Mouse (Mus musculus) kidney, embryonic 14.5 days (tissue): ENCODE results near the gene Ror1. TPM values are rescaled to one million over a fixed set of nuclear protein-coding genes. Genes with fewer than 3 reads are reported as not detected.

Experiments used
- ATAC-seq: fragments of 200-750 bp; cut with Nextera tagmentation; 2 replicates; pipeline ENCODE4 v1.8.0; 2017; ENCODE audit warnings: moderate number of reproducible peaks, mild to moderate bottlenecking, moderate TSS enrichment, moderate library complexity; ENCODE audit not compliant: low FRiP score, low TSS enrichment
- H3K27ac ChIP-seq: fragments of 300-500 bp; sonication (generic); 2 replicates; pipeline ENCODE4 v1.5.1; 2014; ENCODE audit warnings: low read depth, mild to moderate bottlenecking, low read length, moderate library complexity, mixed read lengths
- H3K27me3 ChIP-seq: fragments of 300-500 bp; sonication (generic); 2 replicates; pipeline ENCODE4 v1.6.1; 2014; ENCODE audit warnings: mild to moderate bottlenecking, low read length; ENCODE audit not compliant: control insufficient read depth, insufficient read depth
- H3K36me3 ChIP-seq: fragments of 300-500 bp; sonication (generic); 2 replicates; pipeline ENCODE4 v1.6.1; 2014; ENCODE audit warnings: low read length, mixed read lengths; ENCODE audit not compliant: control insufficient read depth, insufficient read depth
- H3K4me1 ChIP-seq: fragments of 300-500 bp; sonication (generic); 2 replicates; pipeline ENCODE4 v1.6.1; 2014; ENCODE audit warnings: low read length, mixed read lengths; ENCODE audit not compliant: control insufficient read depth, insufficient read depth
- H3K4me2 ChIP-seq: fragments of 300-500 bp; sonication (generic); replicated peaks from 2 replicates; pipeline ENCODE4 v1.6.1; 2014; ENCODE audit warnings: low read depth, mild to moderate bottlenecking, low read length
- H3K4me3 ChIP-seq: fragments of 300-500 bp; sonication (generic); 2 replicates; pipeline ENCODE4 v1.5.1; 2014; ENCODE audit warnings: mild to moderate bottlenecking, low read length
- H3K9ac ChIP-seq: fragments of 300-500 bp; sonication (generic); 2 replicates; pipeline ENCODE4 v1.6.1; 2014; ENCODE audit warnings: low read depth, mild to moderate bottlenecking, low read length, moderate library complexity
- H3K9me3 ChIP-seq: fragments of 300-500 bp; sonication (generic); 2 replicates; pipeline ENCODE4 v1.6.1; 2016; ENCODE audit warnings: low read length; ENCODE audit not compliant: control insufficient read depth
- WGBS: fragments of 180-500 bp; shearing (Covaris S2); extraction: QIAGEN DNeasy Blood & Tissue Kit; methylation state at CpG from one replicate; pipeline ENCODE4 v1.1.7; 2014; 5-methylcytosine and 5-hydroxymethylcytosine counted together
- polyA plus RNA-seq: library from polyadenylated mRNA; unstranded; fragments of >200 nt; fragmentation: Nextera tagmentation; extraction: Ambion mirVana; gene quantifications from 2 replicates; pipeline ENCODE4 v1.2.1, GENCODE M21; 2014

Ror1 gene
- polyA plus RNA-seq, 1 experiment from 2014 or later, result 12.8 TPM

DNA sequence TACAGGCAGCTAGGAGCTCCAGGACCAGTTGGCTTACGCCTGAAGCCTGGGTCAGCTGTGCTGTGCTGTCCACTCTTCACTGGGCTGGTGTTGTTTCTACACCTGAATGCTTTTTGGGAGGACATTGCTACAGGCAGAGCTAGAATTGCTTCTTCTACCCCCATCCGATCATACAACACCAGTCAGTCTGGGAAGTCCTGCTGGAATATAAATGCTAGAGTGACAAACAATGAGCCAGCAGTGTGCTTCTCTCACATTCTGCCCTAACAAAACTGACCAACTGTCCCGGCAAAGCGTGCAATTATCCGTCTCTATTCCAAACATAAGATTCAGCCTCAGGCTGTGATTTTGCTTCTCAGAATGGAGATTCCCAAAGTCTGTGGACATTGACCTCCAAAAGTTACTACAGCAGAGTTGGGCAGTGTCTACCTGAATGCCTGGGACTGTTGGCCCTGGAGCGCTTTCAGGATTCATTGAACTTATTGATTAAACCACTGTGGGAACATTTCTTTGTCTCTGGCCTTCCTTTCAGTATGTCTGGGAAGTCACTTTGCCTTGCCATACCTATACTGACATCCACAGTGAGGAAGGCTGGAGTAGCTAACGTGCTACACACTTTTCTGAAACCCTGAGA lies 274.1 kb downstream of the Ror1 start:
- no peak overlapping the region for H3K4me3 ChIP-seq
- H3K4me2 ChIP-seq, result no peak overlapping the region
- H3K4me1 ChIP-seq, result no peaks in the 10 kb centered on the region
- 90% methylated on average over 7 of the region's 7 CpGs for whole genome bisulfite sequencing
- no peaks in the 10 kb centered on the region for H3K27me3 ChIP-seq
- H3K9ac ChIP-seq, result no peak overlapping the region
- no peak overlapping the region for H3K27ac ChIP-seq
- H3K36me3 ChIP-seq, result no peaks in the 10 kb centered on the region
- H3K9me3 ChIP-seq, result no peaks in the 10 kb centered on the region
- ATAC-seq, result no peak

GRCm38 (mm10) chr4:100372806-100373205 lies 277.2 kb downstream of the Ror1 start:
- H3K4me2 ChIP-seq, result no peak overlapping the region
- no peaks in the 10 kb centered on the region for H3K4me1 ChIP-seq
- no peak overlapping the region for H3K9ac ChIP-seq
- H3K9me3 ChIP-seq, result no peaks in the 10 kb centered on the region
- no peaks in the 10 kb centered on the region for H3K36me3 ChIP-seq
- no peak for ATAC-seq
- no peaks in the 10 kb centered on the region for H3K27me3 ChIP-seq
- WGBS, result 66% methylated on average over 11 of the region's 11 CpGs
- H3K27ac ChIP-seq, result no peak overlapping the region
- H3K4me3 ChIP-seq, result no peak overlapping the region

- Histone ChIP-seq H3K27me3 (no peaks in the 10 kb centered on the region), H3K27ac (no peak overlapping the region), H3K4me1 (no peaks in the 10 kb centered on the region), H3K36me3 (no peaks in the 10 kb centered on the region), H3K4me3 (no peak overlapping the region), H3K4me2 (no peak overlapping the region), H3K9ac (no peak overlapping the region), H3K9me3 (no peaks in the 10 kb centered on the region)
- no peak for ATAC-seq
- WGBS, result 72% methylated on average over 4 of the region's 4 CpGs
These were observed 278.2 kb downstream of the Ror1 start for GRCm38 (mm10) chr4:100373780-100374179.

- H3K4me1 ChIP-seq, result no peaks in the 10 kb centered on the region
These were observed 279.7 kb downstream of the Ror1 start for GRCm38 (mm10) chr4:100375286-100375685.

GRCm38 (mm10) chr4:100376163-100376562 lies 280.6 kb downstream of the Ror1 start:
- no peaks in the 10 kb centered on the region for H3K4me1 ChIP-seq

More at GRCm38 (mm10) chr4:100375286-100375685, 279.7 kb downstream of the Ror1 start:
- Histone ChIP-seq H3K36me3 (no peaks in the 10 kb centered on the region), H3K4me2 (no peak overlapping the region), H3K9me3 (no peaks in the 10 kb centered on the region), H3K27me3 (no peaks in the 10 kb centered on the region), H3K27ac (no peak overlapping the region), H3K4me3 (no peak overlapping the region), H3K9ac (no peak overlapping the region)
- ATAC-seq, result no peak
- WGBS, result 95% methylated on average over 5 of the region's 5 CpGs

DNA sequence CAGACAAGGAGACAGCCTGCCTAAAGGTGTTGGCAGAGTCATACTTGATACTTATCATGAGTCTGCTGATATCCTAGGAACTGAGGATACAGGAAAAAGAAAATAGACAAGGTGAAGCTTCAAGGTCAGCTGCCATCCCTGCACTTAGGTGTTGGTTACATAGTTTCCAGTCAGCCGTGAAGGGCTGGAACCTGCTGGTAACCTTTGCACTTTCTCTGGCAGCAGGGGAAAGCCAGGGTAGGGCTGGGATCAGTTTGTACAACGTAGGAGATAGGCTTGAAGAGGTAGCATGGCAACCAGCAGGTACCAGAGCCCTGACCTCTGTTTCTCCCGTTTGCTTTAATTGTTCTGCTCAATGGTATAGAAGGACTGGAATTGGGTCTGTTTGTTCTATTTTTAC lies 281.6 kb downstream of the Ror1 start:
- 51% methylated on average over 3 of the region's 3 CpGs for WGBS
- Histone ChIP-seq H3K27ac (no peak overlapping the region), H3K4me3 (no peak overlapping the region), H3K36me3 (no peaks in the 10 kb centered on the region), H3K9ac (no peak overlapping the region), H3K4me2 (no peak overlapping the region), H3K9me3 (no peaks in the 10 kb centered on the region), H3K4me1 (no peaks in the 10 kb centered on the region), H3K27me3 (no peaks in the 10 kb centered on the region)
- peak; percentile 39; the same call in 1 of the 2 replicates for ATAC-seq

More at GRCm38 (mm10) chr4:100376163-100376562, 280.6 kb downstream of the Ror1 start:
- H3K36me3 ChIP-seq, result no peaks in the 10 kb centered on the region
- no peak overlapping the region for H3K27ac ChIP-seq
- H3K4me3 ChIP-seq, result no peak overlapping the region
- 38% methylated on average over 6 of the region's 6 CpGs for WGBS
- H3K9ac ChIP-seq, result no peak overlapping the region
- 0 out of 2 replicates have a peak, but pooled peaks have one; percentile 43 for ATAC-seq
- H3K9me3 ChIP-seq, result no peaks in the 10 kb centered on the region
- H3K27me3 ChIP-seq, result no peaks in the 10 kb centered on the region
- H3K4me2 ChIP-seq, result no peak overlapping the region

GRCm38 (mm10) chr4:100377996-100378395 lies 282.4 kb downstream of the Ror1 start:
- Histone ChIP-seq H3K9ac (no peak overlapping the region), H3K27ac (no peak overlapping the region), H3K4me1 (no peaks in the 10 kb centered on the region), H3K4me2 (no peak overlapping the region), H3K27me3 (no peaks in the 10 kb centered on the region), H3K9me3 (no peaks in the 10 kb centered on the region), H3K36me3 (no peaks in the 10 kb centered on the region), H3K4me3 (no peak overlapping the region)
- ATAC-seq, result no peak
- WGBS, result 76% methylated on average over 4 of the region's 4 CpGs

- no peaks in the 10 kb centered on the region for H3K9me3 ChIP-seq
- no peaks in the 10 kb centered on the region for H3K36me3 ChIP-seq
- no peak overlapping the region for H3K4me3 ChIP-seq
- H3K4me1 ChIP-seq, result no peaks in the 10 kb centered on the region
- 60% methylated on average over 4 of the region's 4 CpGs for WGBS
- H3K27ac ChIP-seq, result no peak overlapping the region
- ATAC-seq, result no peak
- H3K27me3 ChIP-seq, result no peaks in the 10 kb centered on the region
- no peak overlapping the region for H3K4me2 ChIP-seq
- H3K9ac ChIP-seq, result no peak overlapping the region
These were observed 286.2 kb downstream of the Ror1 start for GRCm38 (mm10) chr4:100381760-100382159.

- no peak overlapping the region for H3K27ac ChIP-seq
- H3K4me3 ChIP-seq, result no peak overlapping the region
- 76% methylated on average over 5 of the region's 5 CpGs for WGBS
- H3K9me3 ChIP-seq, result no peaks in the 10 kb centered on the region
- H3K4me1 ChIP-seq, result no peaks in the 10 kb centered on the region
- H3K4me2 ChIP-seq, result no peak overlapping the region
- no peak overlapping the region for H3K9ac ChIP-seq
- H3K27me3 ChIP-seq, result no peaks in the 10 kb centered on the region
- H3K36me3 ChIP-seq, result no peaks in the 10 kb centered on the region
- no peak; the same call in 1 of the 2 replicates for ATAC-seq
These were observed 290.8 kb downstream of the Ror1 start for GRCm38 (mm10) chr4:100386272-100386988.
